26 mouse cellular contexts compared by ENCODE assay signal in the genomic region with DNA sequence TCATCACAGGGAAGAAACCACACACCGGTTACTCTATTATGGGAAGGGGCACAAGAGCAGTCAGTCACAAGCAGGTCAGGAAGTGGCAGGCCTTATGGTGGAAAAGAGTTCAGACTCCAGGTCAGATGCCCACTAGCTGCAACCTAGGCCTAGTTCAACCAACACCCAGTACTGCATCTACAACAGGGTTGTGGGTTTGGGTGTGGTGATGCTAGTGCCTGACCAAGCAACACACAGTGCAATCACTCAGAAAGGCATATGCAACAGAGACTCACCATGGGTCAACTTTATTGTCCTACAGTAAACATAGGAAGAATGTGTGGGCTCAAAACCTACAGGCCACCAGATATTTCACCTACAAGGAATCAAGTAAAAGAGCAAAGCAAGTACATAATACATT.
"Had no signal": no experiment of that assay in that cellular context is flagged by ENCODE, and none has a peak within 500 bp of the region (broad histone marks: within the 10 kb centered on the region; RNA-seq: fewer than 3 reads in every experiment).

No protein-coding gene starts in this region.

- H3K4me2 ChIP-seq: embryonic facial prominence, embryonic 12.5 days; embryonic facial prominence, embryonic 13.5 days; embryonic facial prominence, embryonic 15.5 days; forebrain, embryonic 12.5 days; forebrain, embryonic 13.5 days; forebrain, embryonic 15.5 days had no signal

- H3K9ac ChIP-seq: embryonic facial prominence, embryonic 12.5 days; embryonic facial prominence, embryonic 13.5 days; embryonic facial prominence, embryonic 15.5 days; forebrain, embryonic 12.5 days; forebrain, embryonic 13.5 days; forebrain, embryonic 15.5 days; forebrain, postnatal 0 days had no signal

- H3K27ac ChIP-seq: embryonic facial prominence, embryonic 10.5 days; embryonic facial prominence, embryonic 12.5 days; embryonic facial prominence, embryonic 13.5 days; embryonic facial prominence, embryonic 15.5 days; forebrain, embryonic 10.5 days; forebrain, embryonic 12.5 days; forebrain, embryonic 13.5 days; forebrain, embryonic 15.5 days; gastrocnemius, adult 2 months; heart, adult 2 months had no signal

- H3K9me3 ChIP-seq: embryonic facial prominence, embryonic 10.5 days; embryonic facial prominence, embryonic 12.5 days; embryonic facial prominence, embryonic 13.5 days; embryonic facial prominence, embryonic 15.5 days; forebrain, embryonic 10.5 days; forebrain, embryonic 12.5 days; forebrain, embryonic 13.5 days; forebrain, embryonic 15.5 days had no signal

- DNase-seq: cerebellum, adult 8-10 months; cerebellum, adult 9-10 months; cerebellum, adult 9-11 months; cerebellum, postnatal 10 days; cerebellum, postnatal 14 days; cerebellum, postnatal 25 days; cerebellum, postnatal 36 days; embryo, embryonic 11 days; forebrain, postnatal 0 days; gastrocnemius, adult 2 months; gastrocnemius, postnatal 10 days; gastrocnemius, postnatal 14 days; gastrocnemius, postnatal 25 days; gastrocnemius, postnatal 36 days; heart, adult 2 months had no signal

- ATAC-seq: forebrain, embryonic 13.5 days; forebrain, embryonic 14.5 days; forebrain, embryonic 15.5 days; forebrain, embryonic 16.5 days; forebrain, postnatal 0 days had no signal

- H3K36me3 ChIP-seq: embryonic facial prominence, embryonic 10.5 days; embryonic facial prominence, embryonic 12.5 days; embryonic facial prominence, embryonic 13.5 days; embryonic facial prominence, embryonic 15.5 days; forebrain, embryonic 10.5 days; forebrain, embryonic 12.5 days; forebrain, embryonic 15.5 days had no signal

- H3K4me1 ChIP-seq: embryonic facial prominence, embryonic 10.5 days; embryonic facial prominence, embryonic 12.5 days; embryonic facial prominence, embryonic 13.5 days; embryonic facial prominence, embryonic 15.5 days; forebrain, embryonic 10.5 days; forebrain, embryonic 12.5 days; forebrain, embryonic 13.5 days; forebrain, embryonic 15.5 days had no signal

- H3K27me3 ChIP-seq: embryonic facial prominence, embryonic 12.5 days; embryonic facial prominence, embryonic 13.5 days; embryonic facial prominence, embryonic 15.5 days; forebrain, embryonic 12.5 days; forebrain, embryonic 13.5 days; forebrain, embryonic 15.5 days had no signal

- H3K4me3 ChIP-seq: embryonic facial prominence, embryonic 10.5 days; embryonic facial prominence, embryonic 12.5 days; embryonic facial prominence, embryonic 13.5 days; embryonic facial prominence, embryonic 15.5 days; erythroblast, embryonic 14.5 days; forebrain, embryonic 10.5 days; forebrain, embryonic 12.5 days; forebrain, embryonic 13.5 days; forebrain, embryonic 15.5 days; gastrocnemius, adult 2 months; heart, adult 2 months had no signal
